Mouse (Mus musculus): ENCODE data around the gene Cd80.

DNA sequence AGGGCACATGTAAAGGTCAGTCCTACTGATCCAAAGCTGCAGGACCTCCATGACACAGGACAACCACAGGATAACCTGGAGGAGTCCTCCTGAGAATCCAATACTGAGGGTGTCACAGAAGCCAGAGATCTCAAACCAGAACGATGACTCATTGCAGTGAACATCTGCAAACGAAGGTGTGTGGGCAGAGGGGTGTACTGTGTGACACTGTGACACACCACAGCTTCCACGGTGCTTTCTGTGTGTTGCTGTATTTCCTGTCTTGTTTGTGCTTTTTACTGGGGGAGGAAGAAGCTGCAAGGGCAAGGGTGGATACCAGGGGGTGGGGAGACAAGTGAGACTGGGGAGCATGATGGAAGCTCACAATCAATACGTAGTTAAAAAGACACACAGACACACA, 48.2 kb downstream of the Cd80 start:
- TF ChIP-seq CTCF (conservative IDR thresholded peaks at IDR 0.05; ENCODE audit: low read length) (no peak), POU5F1 (IDR thresholded peaks at IDR 0.05; ENCODE audit: borderline replicate concordance, low read length) (no peak)

Measured in E14TG2a.4 (cell line).